Mouse (Mus musculus): ENCODE data around the gene Ttll2. TPM values are rescaled to one million over a fixed set of nuclear protein-coding genes. Genes with fewer than 3 reads are reported as not detected.

Gene Ttll2
- polyA plus RNA-seq (2014; fragmentation: Illumina TruSeq; extraction: RNeasy Lipid Tissue Mini Kit (QIAGEN cat#74804); ENCODE audit: low replicate concordance) = 4.1 TPM

DNA sequence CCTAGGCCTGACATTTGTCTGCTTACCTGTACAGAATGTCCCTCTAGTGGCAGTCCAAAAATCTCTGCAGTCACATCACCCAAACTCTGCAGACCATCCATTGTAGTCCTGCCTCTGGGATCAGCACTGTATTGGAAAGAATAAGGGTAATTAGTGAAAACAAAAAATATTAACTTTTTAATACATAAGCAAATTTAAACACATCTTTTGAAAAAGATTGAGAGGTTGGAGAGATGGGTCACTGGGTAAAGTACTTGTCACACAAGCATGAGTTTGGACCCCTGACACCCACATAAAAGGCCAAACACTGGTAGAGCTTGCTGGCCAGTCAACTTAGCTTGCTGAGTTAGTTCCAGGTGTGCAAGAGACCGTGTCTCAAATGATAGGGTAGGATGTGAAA is at the start of gene Ttll2:
Ttll2 (minus strand) TSS at position 101 of the 400 bp plus-strand sequence.

DNA sequence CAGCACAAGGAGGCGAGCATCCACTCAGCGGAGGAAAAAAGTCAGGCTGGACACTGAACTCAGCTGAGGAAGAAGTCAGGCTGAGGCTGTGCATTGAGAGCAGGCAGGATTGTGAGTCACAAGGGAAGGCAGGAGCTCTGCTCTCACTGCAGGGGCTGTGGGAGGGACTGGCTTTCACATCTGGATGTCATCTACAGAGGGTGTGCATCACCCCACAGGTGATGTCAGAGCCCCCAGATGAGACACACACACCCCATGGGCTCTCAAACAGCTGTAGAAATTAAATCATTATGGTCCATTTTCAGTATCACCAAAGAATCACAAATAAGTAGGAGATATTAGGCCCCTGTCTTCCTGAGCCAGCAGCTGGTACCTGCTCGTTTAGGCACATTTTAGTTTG is 32.9 kb upstream of the Ttll2 start, which contains the start of gene Unc93a2:
Unc93a2 (minus strand) TSS at position 101 of the 400 bp plus-strand sequence.

DNA sequence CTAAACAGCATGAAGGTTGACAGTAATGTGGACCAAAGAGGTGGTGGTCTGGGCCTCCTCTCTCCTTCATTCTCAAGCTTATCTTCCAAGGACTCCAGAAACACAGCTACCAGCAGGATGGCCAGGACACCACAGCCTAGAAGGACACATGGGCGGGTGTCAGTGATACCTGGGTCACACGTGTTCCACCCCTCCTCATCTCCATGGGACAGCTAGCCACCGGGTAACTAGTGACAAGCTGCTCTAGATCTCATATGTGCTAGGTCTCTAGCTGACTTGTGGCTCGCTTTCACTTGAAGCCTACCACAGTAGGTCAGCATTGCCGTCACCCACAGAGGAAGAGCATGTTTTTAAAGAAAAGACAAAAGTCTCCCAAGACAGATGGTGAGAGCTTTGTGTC is 19.4 kb upstream of the Ttll2 start, which contains the start of gene Gm49630:
Gm49630 (minus strand) TSS at position 101 of the 400 bp plus-strand sequence.

DNA sequence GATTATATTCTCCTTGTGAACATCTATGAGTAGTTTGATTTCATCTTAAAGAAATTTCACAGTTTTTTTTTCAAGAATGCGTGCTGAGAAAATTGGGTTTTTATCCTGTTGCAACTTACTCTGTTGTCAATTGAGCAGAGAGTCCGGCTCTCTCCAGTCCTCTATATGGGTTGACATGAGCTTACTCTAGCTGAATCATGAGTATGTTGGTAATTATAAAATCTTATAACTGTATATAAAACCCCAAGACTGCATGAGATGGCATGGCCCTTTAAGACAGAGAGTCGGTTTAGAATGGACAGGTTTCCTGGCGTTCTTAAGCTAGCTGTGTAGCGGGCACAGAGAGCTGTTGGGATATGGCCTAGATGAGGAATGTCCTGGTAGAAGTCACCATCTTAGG is 28.1 kb downstream of the Ttll2 start, which contains the start of gene Tcp10a:
Tcp10a (plus strand) TSS at position 301 of the 400 bp plus-strand sequence.

Other genes with a start within 250 kb of the Ttll2 start
- gene Rps6ka2, start 182.6 kb downstream of the Ttll2 start, polyA plus RNA-seq (2014; fragmentation: Illumina TruSeq; extraction: RNeasy Lipid Tissue Mini Kit (QIAGEN cat#74804); ENCODE audit: low replicate concordance) = 0.30 TPM
- gene Tcp10a, start 28.1 kb downstream of the Ttll2 start, polyA plus RNA-seq (2014; fragmentation: Illumina TruSeq; extraction: RNeasy Lipid Tissue Mini Kit (QIAGEN cat#74804); ENCODE audit: low replicate concordance) = not detected
- not detected for gene Gm49630, start 19.3 kb upstream of the Ttll2 start, polyA plus RNA-seq (2014; fragmentation: Illumina TruSeq; extraction: RNeasy Lipid Tissue Mini Kit (QIAGEN cat#74804); ENCODE audit: low replicate concordance)
- 83.0 TPM for gene Unc93a2, start 32.8 kb upstream of the Ttll2 start, polyA plus RNA-seq (2014; fragmentation: Illumina TruSeq; extraction: RNeasy Lipid Tissue Mini Kit (QIAGEN cat#74804); ENCODE audit: low replicate concordance)

Measured in small intestine, adult 10 weeks (tissue).